Mouse (Mus musculus) liver, embryonic 15.5 days (tissue): ENCODE data around the gene Mcmbp. TPM values are rescaled to one million over a fixed set of nuclear protein-coding genes. Genes with fewer than 3 reads are reported as not detected.

ENCODE experiments used
- ATAC-seq: fragments of 200-750 bp; cut with Nextera tagmentation; 2 replicates; pipeline ENCODE4 v1.8.0; 2017; ENCODE audit warnings: moderate number of reproducible peaks, mild to moderate bottlenecking, moderate library complexity; ENCODE audit not compliant: insufficient read depth
- H3K27ac ChIP-seq: fragments of 300-500 bp; sonication (generic); replicated peaks from 2 replicates; pipeline ENCODE4 v1.5.1; 2015; ENCODE audit warnings: mild to moderate bottlenecking, inconsistent platforms
- H3K27me3 ChIP-seq: fragments of 300-500 bp; sonication (generic); 2 replicates; pipeline ENCODE4 v1.6.1; 2015; ENCODE audit warnings: mild to moderate bottlenecking, inconsistent platforms
- H3K36me3 ChIP-seq: fragments of 300-500 bp; sonication (generic); replicated peaks from 2 replicates; pipeline ENCODE4 v1.6.1; 2015; ENCODE audit warnings: moderate library complexity, mild to moderate bottlenecking, inconsistent platforms
- H3K4me1 ChIP-seq: fragments of 300-500 bp; sonication (generic); replicated peaks from 2 replicates; pipeline ENCODE4 v1.6.1; 2015; ENCODE audit warnings: inconsistent platforms
- H3K4me2 ChIP-seq: fragments of 300-500 bp; sonication (generic); 2 replicates; pipeline ENCODE4 v1.6.1; 2015; ENCODE audit warnings: moderate library complexity, mild to moderate bottlenecking, inconsistent platforms
- H3K4me3 ChIP-seq: fragments of 300-500 bp; sonication (generic); replicated peaks from 2 replicates; pipeline ENCODE4 v1.5.1; 2015; ENCODE audit warnings: mild to moderate bottlenecking, inconsistent platforms
- H3K9ac ChIP-seq: fragments of 300-500 bp; sonication (generic); 2 replicates; pipeline ENCODE4 v1.6.1; 2015; ENCODE audit warnings: moderate library complexity, mild to moderate bottlenecking, inconsistent platforms
- H3K9me3 ChIP-seq: fragments of 300-500 bp; sonication (generic); replicated peaks from 2 replicates; pipeline ENCODE4 v1.6.1; 2016; ENCODE audit warnings: inconsistent platforms
- WGBS: fragments of 180-500 bp; shearing (Covaris S2); methylation state at CpG from one replicate; pipeline ENCODE4 v1.1.7; 2015; ENCODE audit warnings: mixed read lengths; ENCODE audit not compliant: insufficient replicate concordance; 5-methylcytosine and 5-hydroxymethylcytosine counted together
- polyA plus RNA-seq: library from polyadenylated mRNA; unstranded; fragments of >200 nt; fragmentation: Nextera tagmentation; extraction: Ambion mirVana; gene quantifications from 2 replicates; pipeline ENCODE4 v1.2.1, GENCODE M21; 2015

The Mcmbp gene
- polyA plus RNA-seq = 19.0 and 19.7 TPM in 2 replicates

GRCm38 (mm10) chr7:128740334-128740733, at the start of gene Mcmbp:
Mcmbp (minus strand) TSS chr7:128740495.
- H3K27me3 ChIP-seq = peaks cover 12% of the 10 kb centered on the region
- H3K36me3 ChIP-seq = no peaks in the 10 kb centered on the region; the same call in 1 of the 2 replicates
- ATAC-seq = peak; percentile 80
- H3K9ac ChIP-seq = peak within 1 kb of the TSS; percentile 91
- no peaks in the 10 kb centered on the region for H3K9me3 ChIP-seq
- peak within 1 kb of the TSS; percentile 93 for H3K4me3 ChIP-seq
- peak within 1 kb of the TSS; percentile 97 for H3K4me2 ChIP-seq
- H3K4me1 ChIP-seq = peaks cover 53% of the 10 kb centered on the region
- under 1% methylated on average over 35 of the region's 35 CpGs for WGBS
- H3K27ac ChIP-seq = peak within 1 kb of the TSS; percentile 79

GRCm38 (mm10) chr7:128790045-128790444, 49.8 kb upstream of the Mcmbp start:
- H3K4me3 ChIP-seq = no peak overlapping the region
- H3K4me2 ChIP-seq = no peak overlapping the region
- peaks cover 12% of the 10 kb centered on the region for H3K36me3 ChIP-seq
- H3K4me1 ChIP-seq = no peaks in the 10 kb centered on the region
- no peak overlapping the region for H3K27ac ChIP-seq
- 65% methylated on average over 4 of the region's 4 CpGs for WGBS
- no peak overlapping the region for H3K9ac ChIP-seq
- no peaks in the 10 kb centered on the region for H3K27me3 ChIP-seq
- no peak for ATAC-seq
- no peaks in the 10 kb centered on the region for H3K9me3 ChIP-seq

- H3K9ac ChIP-seq = no peak overlapping the region
- no peaks in the 10 kb centered on the region for H3K27me3 ChIP-seq
- H3K4me3 ChIP-seq = no peak overlapping the region
- no peak overlapping the region for H3K4me2 ChIP-seq
- no peak for ATAC-seq
- H3K36me3 ChIP-seq = peaks cover 87% of the 10 kb centered on the region
- H3K27ac ChIP-seq = no peak overlapping the region
- no peaks in the 10 kb centered on the region for H3K9me3 ChIP-seq
- 93% methylated on average over 3 of the region's 3 CpGs for WGBS
- H3K4me1 ChIP-seq = no peaks in the 10 kb centered on the region
These were observed 41.6 kb upstream of the Mcmbp start for GRCm38 (mm10) chr7:128781846-128782245.

- no peak overlapping the region for H3K4me3 ChIP-seq
- H3K36me3 ChIP-seq = peaks cover 93% of the 10 kb centered on the region
- no peak overlapping the region for H3K4me2 ChIP-seq
- no peak overlapping the region for H3K9ac ChIP-seq
- H3K27ac ChIP-seq = no peak overlapping the region
- 47% methylated on average over 6 of the region's 6 CpGs for WGBS
- H3K4me1 ChIP-seq = no peaks in the 10 kb centered on the region
- no peaks in the 10 kb centered on the region for H3K27me3 ChIP-seq
- H3K9me3 ChIP-seq = no peaks in the 10 kb centered on the region
- no peak for ATAC-seq
These were observed 39.0 kb upstream of the Mcmbp start for GRCm38 (mm10) chr7:128779305-128779704.

- H3K4me3 ChIP-seq = no peak overlapping the region
- ATAC-seq = no peak
- H3K27ac ChIP-seq = no peak overlapping the region
- no peaks in the 10 kb centered on the region for H3K4me1 ChIP-seq
- 75% methylated on average over 6 of the region's 6 CpGs for WGBS
- H3K27me3 ChIP-seq = no peaks in the 10 kb centered on the region
- H3K4me2 ChIP-seq = no peak overlapping the region
- H3K9me3 ChIP-seq = no peaks in the 10 kb centered on the region
- H3K36me3 ChIP-seq = peaks cover 98% of the 10 kb centered on the region
- no peak overlapping the region for H3K9ac ChIP-seq
These were observed 36.9 kb upstream of the Mcmbp start for GRCm38 (mm10) chr7:128777201-128777600.

- no peak overlapping the region for H3K4me2 ChIP-seq
- H3K27ac ChIP-seq = no peak overlapping the region
- peaks cover 93% of the 10 kb centered on the region for H3K36me3 ChIP-seq
- no peak overlapping the region for H3K4me3 ChIP-seq
- no peaks in the 10 kb centered on the region for H3K27me3 ChIP-seq
- ATAC-seq = no peak
- no peaks in the 10 kb centered on the region for H3K9me3 ChIP-seq
- H3K9ac ChIP-seq = no peak overlapping the region
- no peaks in the 10 kb centered on the region for H3K4me1 ChIP-seq
These were observed 26.4 kb upstream of the Mcmbp start for GRCm38 (mm10) chr7:128766696-128767095.

- H3K36me3 ChIP-seq = peaks cover 98% of the 10 kb centered on the region
- no peaks in the 10 kb centered on the region for H3K9me3 ChIP-seq
- no peaks in the 10 kb centered on the region for H3K27me3 ChIP-seq
- 78% methylated on average over 4 of the region's 4 CpGs for WGBS
- no peak overlapping the region for H3K9ac ChIP-seq
- no peak overlapping the region for H3K4me3 ChIP-seq
- H3K4me2 ChIP-seq = no peak overlapping the region
- no peak overlapping the region for H3K27ac ChIP-seq
- no peak for ATAC-seq
- H3K4me1 ChIP-seq = no peaks in the 10 kb centered on the region
These were observed 18.7 kb upstream of the Mcmbp start for GRCm38 (mm10) chr7:128758948-128759347.

- ATAC-seq = no peak
- no peaks in the 10 kb centered on the region for H3K27me3 ChIP-seq
- peaks cover 95% of the 10 kb centered on the region for H3K36me3 ChIP-seq
- H3K4me3 ChIP-seq = no peak overlapping the region
- H3K9me3 ChIP-seq = no peaks in the 10 kb centered on the region
- no peak overlapping the region for H3K27ac ChIP-seq
- 74% methylated on average over 1 of the region's 1 CpGs for WGBS
- H3K4me2 ChIP-seq = no peak overlapping the region
- H3K9ac ChIP-seq = no peak overlapping the region
- H3K4me1 ChIP-seq = no peaks in the 10 kb centered on the region
These were observed 15.1 kb upstream of the Mcmbp start for GRCm38 (mm10) chr7:128755396-128755795.

GRCm38 (mm10) chr7:128752012-128752411, 11.7 kb upstream of the Mcmbp start:
- H3K4me2 ChIP-seq = no peak overlapping the region
- H3K9me3 ChIP-seq = no peaks in the 10 kb centered on the region
- ATAC-seq = no peak
- no peak overlapping the region for H3K4me3 ChIP-seq
- H3K9ac ChIP-seq = no peak overlapping the region
- H3K27ac ChIP-seq = no peak overlapping the region
- peaks cover 68% of the 10 kb centered on the region for H3K36me3 ChIP-seq
- peaks cover 32% of the 10 kb centered on the region for H3K4me1 ChIP-seq
- no peaks in the 10 kb centered on the region for H3K27me3 ChIP-seq
- WGBS = 51% methylated on average over 4 of the region's 4 CpGs

- H3K9me3 ChIP-seq = no peaks in the 10 kb centered on the region
- peaks cover 50% of the 10 kb centered on the region for H3K4me1 ChIP-seq
- no peak overlapping the region for H3K27ac ChIP-seq
- 83% methylated on average over 9 of the region's 9 CpGs for WGBS
- peaks cover 52% of the 10 kb centered on the region for H3K36me3 ChIP-seq
- H3K27me3 ChIP-seq = no peaks in the 10 kb centered on the region
- H3K4me3 ChIP-seq = no peak overlapping the region
- no peak overlapping the region for H3K4me2 ChIP-seq
- no peak overlapping the region for H3K9ac ChIP-seq
- no peak for ATAC-seq
These were observed 10.0 kb upstream of the Mcmbp start for GRCm38 (mm10) chr7:128750296-128750695.

GRCm38 (mm10) chr7:128748758-128749157, 8.5 kb upstream of the Mcmbp start:
- ATAC-seq = peak; percentile 68
- peaks cover 58% of the 10 kb centered on the region for H3K4me1 ChIP-seq
- H3K4me3 ChIP-seq = 0 out of 2 replicates have a peak overlapping the region, but pooled peaks have one; percentile 8
- H3K27ac ChIP-seq = peak overlapping the region; percentile 61
- WGBS = 12% methylated on average over 3 of the region's 3 CpGs
- peak overlapping the region; percentile 49 for H3K4me2 ChIP-seq
- H3K27me3 ChIP-seq = no peaks in the 10 kb centered on the region
- no peaks in the 10 kb centered on the region for H3K9me3 ChIP-seq
- H3K9ac ChIP-seq = 0 out of 2 replicates have a peak overlapping the region, but pooled peaks have one; percentile 10
- H3K36me3 ChIP-seq = peaks cover 37% of the 10 kb centered on the region

GRCm38 (mm10) chr7:128746151-128746550, 5.9 kb upstream of the Mcmbp start:
- Histone ChIP-seq H3K27ac (peak overlapping the region; percentile 83; the same call in 1 of the 2 replicates), H3K36me3 (peaks cover 14% of the 10 kb centered on the region), H3K4me1 (peaks cover 58% of the 10 kb centered on the region), H3K27me3 (peaks cover 10% of the 10 kb centered on the region), H3K4me2 (peak overlapping the region; percentile 73), H3K9me3 (no peaks in the 10 kb centered on the region), H3K9ac (peak overlapping the region; percentile 85; the same call in 1 of the 2 replicates), H3K4me3 (peak overlapping the region; percentile 84)
- no peak for ATAC-seq
- WGBS = 80% methylated on average over 10 of the region's 10 CpGs
